Mouse (Mus musculus) v-Abl transformed pro-B cells (cell line): ENCODE results near the gene Pdap1.

ENCODE experiments used
- in situ Hi-C, 2 experiments: fragments of 400-800 bp; cut with MboI; formaldehyde crosslinking; loops; one replicate each; pipeline ENCODE4 v1.15.1; 2025; ENCODE audit not compliant: unreplicated experiment in 2 of 2

Gene Pdap1

DNA sequence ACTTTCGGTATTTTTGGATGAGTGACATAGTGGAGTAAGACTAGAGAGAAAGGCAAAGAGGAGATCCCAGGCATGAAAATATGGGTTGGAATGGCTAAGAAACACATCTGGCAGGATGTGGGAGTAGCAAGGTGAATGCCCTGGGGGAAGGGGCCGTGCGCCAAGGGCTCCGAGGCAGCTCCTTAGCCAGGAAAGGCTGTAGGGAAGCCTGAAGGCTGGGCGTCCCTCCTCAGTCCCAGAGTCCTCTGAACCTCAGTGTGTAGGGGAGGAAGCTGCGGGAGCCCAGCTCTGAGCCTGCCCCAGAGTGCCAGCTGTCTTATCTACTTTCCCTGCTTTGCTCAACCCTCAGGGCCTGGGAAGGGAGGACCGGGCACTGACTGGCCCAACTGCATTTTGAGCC lies 19.1 kb downstream of the Pdap1 start:
- in situ Hi-C loops: loop anchor here (25.0 kb wide), 2 partner anchors 1091 to 1109 kb away; partner anchors contain the start of genes Ccz1 (in 2 of the 2) and Rnf6 (in 1 of the 2)

DNA sequence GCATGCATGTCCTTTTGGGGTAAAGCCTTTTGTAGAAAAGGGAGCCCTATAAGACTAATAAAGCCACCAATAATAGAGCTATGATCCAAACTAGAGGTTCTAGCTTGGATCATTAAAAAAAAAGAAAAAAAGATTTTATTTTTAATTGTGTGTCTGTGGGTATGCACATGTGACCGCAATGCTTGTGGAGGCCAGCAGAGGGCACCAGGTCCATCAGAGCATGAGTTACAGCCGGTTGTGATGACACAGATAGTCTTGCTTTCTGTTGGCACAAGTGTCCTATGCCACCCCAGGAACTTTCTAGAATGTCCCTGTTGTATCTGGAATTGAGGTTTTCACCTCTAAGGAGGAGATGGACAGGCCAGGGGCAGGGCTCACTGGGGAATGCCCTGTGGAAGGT lies 20.7 kb downstream of the Pdap1 start:
- in situ Hi-C loops: loop anchor here (25.0 kb wide), 2 partner anchors 1093 to 1107 kb away; partner anchors contain the start of genes Ccz1 (in 2 of the 2) and Rnf6 (in 1 of the 2)

DNA sequence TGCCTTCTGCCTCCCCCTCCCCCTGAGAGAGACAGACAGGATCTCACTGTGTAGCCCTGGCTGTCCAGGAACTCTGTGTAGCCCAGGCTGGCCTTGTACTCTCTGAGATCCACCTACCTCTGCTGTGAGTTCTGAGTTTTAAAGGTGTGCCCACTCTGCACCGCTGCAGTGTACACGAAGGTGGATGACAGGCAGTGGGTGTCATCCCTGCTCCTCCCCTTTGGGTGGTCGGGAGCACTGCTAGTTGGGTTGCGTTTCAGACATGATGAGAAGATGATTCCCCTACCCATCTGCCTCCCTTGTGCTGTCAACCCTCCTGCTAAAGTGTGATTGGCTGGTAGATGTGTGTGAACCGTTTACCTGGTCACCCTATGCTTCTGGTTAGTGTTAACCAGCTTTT lies 21.6 kb downstream of the Pdap1 start:
- in situ Hi-C loops: loop anchor here (25.0 kb wide), 2 partner anchors 1094 to 1106 kb away; partner anchors contain the start of genes Ccz1 (in 2 of the 2) and Rnf6 (in 1 of the 2)

DNA sequence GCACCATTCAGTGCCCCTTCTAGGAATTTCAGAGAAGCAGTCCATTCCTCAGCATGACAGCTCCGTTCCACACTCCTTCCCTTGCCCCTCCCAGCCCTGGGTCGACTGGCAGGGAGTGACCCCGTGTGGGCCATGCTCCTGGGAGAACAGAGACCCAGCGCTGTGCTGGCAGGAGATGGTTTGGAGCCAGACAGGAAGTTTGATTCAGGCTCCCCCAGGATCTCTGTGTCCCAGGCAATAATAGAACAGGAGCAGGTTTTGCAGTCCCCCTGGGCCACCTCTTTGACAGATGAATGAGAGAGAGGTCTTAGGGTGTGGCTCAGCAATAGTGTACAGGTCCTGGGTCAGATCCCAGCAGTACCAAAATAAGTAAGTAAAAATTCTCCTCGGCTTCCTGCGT lies 22.0 kb downstream of the Pdap1 start:
- in situ Hi-C loops: loop anchor here (25.0 kb wide), 2 partner anchors 1094 to 1106 kb away; partner anchors contain the start of genes Ccz1 (in 2 of the 2) and Rnf6 (in 1 of the 2)

DNA sequence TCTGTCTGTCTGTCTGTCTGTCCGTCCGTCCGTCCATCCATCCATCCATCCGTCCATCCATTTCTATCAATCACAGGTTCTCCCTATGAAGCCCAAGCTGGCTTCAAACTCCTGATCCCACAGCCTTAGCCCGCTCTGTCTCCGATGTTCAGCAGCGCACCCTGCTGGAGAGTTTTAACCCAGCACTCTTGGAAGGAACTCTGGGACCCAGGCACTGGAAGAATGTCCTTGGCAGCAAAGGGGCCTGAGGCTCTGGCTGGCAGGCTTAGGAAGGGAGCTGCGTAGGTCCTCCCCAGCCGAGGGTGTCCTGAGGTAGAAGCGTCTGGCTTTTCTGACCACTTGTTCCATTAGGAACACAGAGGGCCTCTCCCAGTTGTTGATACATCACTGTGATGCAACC lies 23.1 kb downstream of the Pdap1 start:
- in situ Hi-C loops: loop anchor here (25.0 kb wide), 2 partner anchors 1095 to 1105 kb away; partner anchors contain the start of genes Ccz1 (in 2 of the 2) and Rnf6 (in 1 of the 2)

DNA sequence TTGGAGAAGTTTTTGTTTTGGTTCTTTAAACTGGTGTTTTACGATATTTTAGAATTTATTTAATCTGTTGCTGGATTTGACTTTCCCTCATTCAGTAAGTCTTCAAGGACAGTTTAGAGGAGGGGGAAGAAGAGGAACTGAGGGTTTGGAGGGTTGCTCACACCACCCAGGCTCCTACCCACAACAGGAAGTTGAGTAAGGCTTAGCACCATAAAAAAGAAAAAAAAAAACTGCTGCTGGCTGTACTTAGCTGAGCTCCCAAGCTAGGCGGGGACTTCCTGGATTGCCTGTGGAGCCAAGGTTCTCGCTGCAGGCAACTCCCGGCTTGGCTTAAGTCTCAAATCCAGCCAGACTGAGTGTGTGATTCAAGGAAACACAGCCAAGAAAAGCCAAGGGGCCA lies 23.7 kb downstream of the Pdap1 start:
- in situ Hi-C loops: loop anchor here (25.0 kb wide), 2 partner anchors 1096 to 1104 kb away; partner anchors contain the start of genes Ccz1 (in 2 of the 2) and Rnf6 (in 1 of the 2)

DNA sequence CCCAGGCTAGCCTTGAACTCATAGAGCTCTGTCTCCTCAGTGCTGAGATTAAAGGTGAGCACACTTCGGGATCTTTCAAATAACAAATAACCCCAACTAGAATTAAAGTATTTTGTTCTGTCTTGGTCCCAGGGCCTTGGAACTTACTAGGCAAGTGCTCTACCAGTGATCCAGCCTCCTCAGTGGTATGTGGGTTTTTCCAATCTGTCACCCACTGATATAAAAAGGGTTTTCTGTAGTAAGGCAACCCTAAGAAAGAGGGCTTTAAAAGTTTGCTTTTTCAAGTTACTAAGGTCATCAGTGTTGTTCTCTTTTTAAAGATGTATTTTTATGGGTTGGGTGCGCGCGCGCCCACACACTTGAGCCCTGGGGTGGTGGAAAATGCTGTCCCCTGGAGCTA lies 24.3 kb downstream of the Pdap1 start:
- in situ Hi-C loops: loop anchor here (25.0 kb wide), 2 partner anchors 1097 to 1103 kb away; partner anchors contain the start of genes Ccz1 (in 2 of the 2) and Rnf6 (in 1 of the 2)

DNA sequence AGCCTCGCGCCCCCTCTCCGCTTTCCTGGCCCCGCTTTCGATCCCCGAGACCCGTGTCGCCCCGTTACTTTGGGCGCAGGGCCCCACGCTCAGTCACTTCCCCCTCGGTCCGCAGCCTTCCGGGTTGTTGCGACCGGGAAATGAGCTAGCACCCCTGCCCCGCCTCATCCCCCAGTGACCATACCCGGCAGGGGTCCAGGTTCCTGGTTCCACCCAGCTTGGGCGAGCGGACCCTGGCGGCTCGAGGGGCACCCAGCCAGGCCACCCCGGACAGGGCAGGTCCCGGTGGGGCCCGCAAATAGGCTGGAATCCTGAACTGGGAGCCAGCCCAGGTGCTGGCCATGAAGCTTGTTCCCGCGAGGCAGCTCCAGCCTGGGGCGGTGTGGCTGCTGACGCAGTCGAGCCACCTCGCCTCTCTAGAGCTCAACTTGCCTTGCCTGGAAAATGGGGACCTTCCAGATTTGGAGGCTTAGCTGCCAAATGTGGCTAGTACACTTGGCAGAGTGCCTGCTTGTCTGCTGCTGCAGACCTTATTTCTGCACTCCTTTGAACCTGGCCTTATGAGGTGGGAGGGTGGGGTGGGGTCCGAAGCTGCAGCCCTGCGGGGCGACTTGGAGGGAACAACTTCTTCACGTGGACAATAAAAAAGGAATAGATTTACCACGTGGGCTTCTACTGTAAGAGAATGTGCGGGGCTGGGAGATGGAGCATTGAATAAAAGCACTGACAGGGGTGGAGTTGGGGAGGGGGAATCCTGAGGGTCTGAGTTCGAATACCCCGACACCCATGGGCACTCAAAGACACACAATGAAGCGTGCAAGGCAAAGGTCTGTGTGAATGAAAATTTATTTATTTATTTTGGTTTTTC lies 25.2 kb downstream of the Pdap1 start:
- in situ Hi-C loops: loop anchor here (25.0 kb wide), 2 partner anchors 1097 to 1103 kb away; partner anchors contain the start of genes Ccz1 (in 2 of the 2) and Rnf6 (in 1 of the 2)

DNA sequence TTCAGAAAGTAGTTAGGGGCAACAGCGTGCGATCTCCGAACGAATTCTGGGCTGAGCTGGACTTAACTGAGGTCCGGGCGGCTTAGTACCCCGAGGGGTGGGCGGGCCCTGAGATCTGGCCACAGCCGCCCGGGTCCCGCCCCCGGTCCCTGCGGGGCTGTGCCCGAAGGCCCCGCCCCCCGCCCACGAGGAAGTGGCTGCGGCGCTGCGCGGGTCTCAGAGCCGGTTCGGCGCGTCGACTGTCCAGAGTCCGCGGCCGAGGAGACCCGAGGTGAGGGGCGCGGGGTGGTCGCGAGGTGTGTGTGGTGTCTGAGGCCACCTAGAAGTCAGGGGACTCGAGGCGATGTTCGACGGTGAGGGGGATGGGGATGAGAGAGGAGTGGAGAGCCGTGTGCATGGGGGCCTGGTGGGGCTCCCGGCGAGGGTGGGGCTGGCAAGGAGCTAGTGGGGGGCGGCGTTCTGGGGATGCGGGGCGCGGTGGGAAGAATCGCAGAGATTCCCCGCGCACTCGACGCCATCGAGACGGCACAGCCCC lies 25.9 kb downstream of the Pdap1 start, which contains the start of gene Arpc1b:
Arpc1b (plus strand) TSS at position 145 of the 535 bp plus-strand sequence.
- in situ Hi-C loops: loop anchor here (25.0 kb wide), 2 partner anchors 1098 to 1102 kb away; partner anchors contain the start of genes Ccz1 (in 2 of the 2) and Rnf6 (in 1 of the 2)

DNA sequence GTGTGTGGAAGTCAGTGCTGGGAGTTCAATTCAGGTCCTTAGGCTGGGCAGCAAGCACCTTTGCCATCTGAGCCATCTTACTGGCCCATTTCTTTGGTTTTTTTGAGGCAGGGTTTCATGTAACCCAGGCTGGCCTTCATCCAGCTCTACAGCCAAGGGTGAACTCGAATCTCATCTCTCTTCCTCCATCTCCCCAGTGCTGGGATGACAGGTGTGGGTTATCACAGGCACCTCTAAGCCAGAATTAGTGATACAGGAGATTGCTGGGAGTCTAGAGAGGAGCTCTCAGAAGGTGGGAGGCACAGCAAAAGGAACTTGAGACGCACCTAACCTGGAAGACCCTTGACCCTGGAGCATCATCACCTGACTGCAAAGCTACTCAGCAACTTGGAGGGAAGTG lies 26.6 kb downstream of the Pdap1 start:
- in situ Hi-C loops: loop anchor here (25.0 kb wide), 2 partner anchors 1099 to 1101 kb away; partner anchors contain the start of genes Ccz1 (in 2 of the 2) and Rnf6 (in 1 of the 2)

DNA sequence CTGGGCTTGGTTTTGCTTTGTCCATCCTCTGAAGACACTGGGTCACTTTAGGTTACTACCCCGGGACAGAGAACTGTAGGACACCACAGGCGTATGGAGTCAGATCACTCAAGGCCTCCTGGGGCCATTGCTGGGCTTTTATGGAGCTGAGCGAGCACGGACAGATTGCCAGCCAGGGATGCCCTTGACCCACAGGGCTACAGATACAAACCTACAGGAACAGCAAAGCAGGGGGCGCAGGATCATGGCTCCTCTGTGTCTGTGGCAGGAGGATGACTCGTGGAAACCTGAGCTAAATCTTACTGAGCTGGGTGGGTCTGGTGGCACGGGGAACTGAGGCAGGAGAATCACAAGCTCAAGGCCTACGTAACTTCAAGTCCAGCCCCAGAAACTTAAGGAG lies 27.5 kb downstream of the Pdap1 start:
- in situ Hi-C loops: loop anchor here (25.0 kb wide), 2 partner anchors 1100 kb away; partner anchors contain the start of genes Ccz1 (in 2 of the 2) and Rnf6 (in 1 of the 2)

DNA sequence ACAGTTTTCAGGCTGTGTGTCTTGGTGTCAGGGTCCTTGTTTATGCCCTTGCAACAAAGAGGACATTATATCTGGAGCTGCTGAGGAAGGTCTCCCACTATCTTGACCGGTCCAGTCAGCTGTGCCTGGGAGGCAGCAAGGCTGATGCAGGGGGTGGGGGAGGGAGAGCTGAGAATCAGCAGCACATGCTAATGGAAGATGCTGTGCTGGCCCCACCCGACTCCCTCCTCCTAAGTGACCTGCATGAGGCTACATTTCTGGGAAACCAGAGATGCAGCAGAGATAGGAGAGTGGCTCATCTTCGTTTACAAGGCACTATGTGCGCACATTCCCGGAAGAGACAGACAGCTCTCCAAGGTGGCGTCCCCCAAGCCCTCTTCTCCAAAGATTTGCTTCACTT lies 29.6 kb downstream of the Pdap1 start:
- in situ Hi-C loops: loop anchor here (25.0 kb wide), 2 partner anchors 1098 to 1102 kb away; partner anchors contain the start of genes Ccz1 (in 2 of the 2) and Rnf6 (in 1 of the 2)

DNA sequence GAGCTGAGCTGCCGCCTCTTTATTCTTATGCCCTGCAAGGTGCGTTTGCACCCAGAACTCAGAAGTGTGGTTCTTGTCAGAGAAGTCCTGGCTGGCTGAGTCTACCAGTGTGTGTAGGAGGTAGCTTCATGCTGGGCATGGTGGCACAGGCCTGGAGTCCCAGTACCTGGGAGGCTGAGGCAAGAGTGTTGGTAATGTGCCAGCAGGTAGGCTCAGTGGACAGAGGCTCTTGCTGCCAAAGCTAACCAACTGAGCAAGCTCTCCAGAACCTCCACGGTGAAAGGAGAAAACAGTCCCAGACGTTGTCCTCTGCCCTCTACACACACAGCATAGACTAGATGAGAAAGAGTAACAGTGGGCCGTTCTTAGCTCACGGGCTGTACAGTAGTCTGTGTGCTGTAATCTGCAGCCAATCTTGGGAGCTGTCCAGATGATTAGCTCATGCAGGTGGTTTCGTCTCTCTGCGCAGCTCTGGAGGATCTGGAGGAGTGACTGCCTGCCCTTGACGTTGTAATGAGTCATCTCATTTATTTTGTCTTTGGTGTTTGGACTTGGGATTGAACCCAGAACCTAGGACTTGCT lies 34.3 kb downstream of the Pdap1 start:
- in situ Hi-C loops: loop anchor here (25.0 kb wide), 2 partner anchors 1093 to 1107 kb away; partner anchors contain the start of genes Ccz1 (in 2 of the 2) and Rnf6 (in 1 of the 2)

DNA sequence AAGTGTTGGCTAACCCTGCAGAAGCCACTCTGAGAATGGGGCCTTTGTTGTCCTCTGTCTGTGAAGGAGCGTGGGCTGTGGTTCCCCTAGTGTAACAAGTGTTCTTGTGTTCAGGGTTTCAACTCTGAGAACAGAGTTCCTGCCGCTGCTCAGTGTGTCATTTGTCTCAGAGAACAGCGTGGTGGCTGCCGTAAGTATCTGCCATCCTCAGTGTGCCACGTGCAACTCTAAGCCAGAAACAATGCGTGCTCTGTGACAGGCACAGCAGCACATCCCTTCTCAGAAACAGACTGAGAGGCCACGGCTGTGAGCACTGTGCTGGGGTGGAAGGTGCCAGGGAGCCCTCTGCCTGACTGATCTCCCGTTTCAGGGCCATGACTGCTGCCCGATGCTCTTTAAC lies 35.7 kb downstream of the Pdap1 start:
- in situ Hi-C loops: loop anchor here (25.0 kb wide), 2 partner anchors 1092 to 1108 kb away; partner anchors contain the start of genes Ccz1 (in 2 of the 2) and Rnf6 (in 1 of the 2)

DNA sequence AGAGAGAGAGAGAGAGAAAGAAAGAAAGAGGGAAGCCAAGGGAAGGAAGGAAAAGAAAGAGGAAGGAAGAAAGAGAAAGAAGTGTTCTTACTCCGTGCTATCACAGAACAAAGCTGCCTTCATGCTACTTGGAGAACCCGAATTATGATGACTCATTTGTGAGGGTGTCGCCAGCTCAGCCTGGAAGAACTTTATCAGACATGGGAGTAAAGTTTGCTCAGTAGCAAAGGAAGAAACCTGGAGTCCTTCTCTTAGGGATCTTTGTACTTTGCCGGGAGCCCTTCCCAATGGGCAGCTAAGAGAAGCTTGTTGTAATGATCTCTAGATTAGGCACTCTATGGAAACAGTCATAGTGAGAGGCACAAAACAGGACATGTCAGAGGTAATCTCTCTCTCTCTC lies 37.3 kb downstream of the Pdap1 start:
- in situ Hi-C loops: loop anchor here (25.0 kb wide), 2 partner anchors 1090 to 1110 kb away; partner anchors contain the start of genes Ccz1 (in 2 of the 2) and Rnf6 (in 1 of the 2)

DNA sequence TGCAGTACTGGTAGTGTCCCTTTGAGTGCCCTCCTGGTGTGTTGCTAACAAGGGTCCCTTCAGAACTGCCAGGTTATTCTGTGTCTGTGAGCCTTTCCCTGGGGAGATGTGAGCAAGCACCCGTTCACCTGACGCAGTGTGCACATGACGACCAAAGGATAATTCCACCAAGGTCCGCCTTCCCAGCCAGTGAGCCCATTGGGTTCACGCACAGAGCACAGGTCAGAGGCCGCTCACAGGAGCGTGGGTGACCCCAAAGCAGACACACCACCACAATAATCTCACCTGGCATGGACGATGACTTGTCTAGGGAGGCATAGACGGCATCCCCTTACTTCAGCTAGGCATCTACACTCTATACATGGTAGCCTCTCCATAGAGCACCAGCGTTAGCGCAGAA lies 38.6 kb downstream of the Pdap1 start:
- in situ Hi-C loops: loop anchor here (25.0 kb wide), 2 partner anchors 1089 to 1111 kb away; partner anchors contain the start of genes Ccz1 (in 2 of the 2) and Rnf6 (in 1 of the 2)

DNA sequence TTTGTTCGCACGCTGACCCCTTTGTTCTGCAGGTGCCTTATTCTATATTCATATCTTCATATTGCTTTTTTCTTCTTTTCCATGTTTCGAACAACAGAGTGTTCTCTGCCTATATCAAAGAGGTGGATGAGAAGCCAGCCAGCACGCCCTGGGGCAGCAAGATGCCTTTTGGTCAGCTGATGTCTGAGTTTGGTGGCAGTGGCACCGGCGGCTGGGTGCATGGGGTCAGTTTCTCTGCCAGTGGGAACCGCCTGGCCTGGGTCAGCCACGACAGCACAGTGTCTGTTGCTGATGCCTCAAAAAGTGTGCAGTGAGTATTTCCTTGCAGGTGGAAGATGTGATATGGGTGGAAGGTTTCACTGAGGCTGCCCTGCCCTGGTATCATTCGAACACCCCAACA lies 39.1 kb downstream of the Pdap1 start:
- in situ Hi-C loops: loop anchor here (25.0 kb wide), 2 partner anchors 1089 to 1111 kb away; partner anchors contain the start of genes Ccz1 (in 2 of the 2) and Rnf6 (in 1 of the 2)

DNA sequence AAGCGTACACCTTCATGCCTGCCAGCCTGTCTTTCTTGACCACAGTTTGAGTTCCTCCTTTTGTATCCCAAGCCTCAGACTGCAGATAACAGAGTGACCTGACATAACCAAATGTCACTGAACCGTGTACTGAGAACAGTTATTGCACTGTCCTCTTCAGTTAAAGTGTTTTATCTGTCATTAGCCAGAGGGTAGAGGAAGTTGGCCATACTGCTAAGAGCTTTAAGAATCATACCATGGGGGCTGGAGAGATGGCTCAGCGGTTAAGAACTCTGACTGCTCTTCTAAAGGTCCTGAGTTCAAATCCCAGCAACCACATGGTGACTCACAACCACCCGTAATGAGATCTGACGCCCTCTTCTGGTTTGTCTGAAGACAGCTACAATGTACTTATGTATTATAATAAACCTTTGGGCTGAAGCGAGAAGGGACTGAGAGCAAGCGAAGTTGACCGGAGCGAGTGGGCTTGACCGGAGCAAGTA lies 41.7 kb downstream of the Pdap1 start:
- in situ Hi-C loops: no loop called here

DNA sequence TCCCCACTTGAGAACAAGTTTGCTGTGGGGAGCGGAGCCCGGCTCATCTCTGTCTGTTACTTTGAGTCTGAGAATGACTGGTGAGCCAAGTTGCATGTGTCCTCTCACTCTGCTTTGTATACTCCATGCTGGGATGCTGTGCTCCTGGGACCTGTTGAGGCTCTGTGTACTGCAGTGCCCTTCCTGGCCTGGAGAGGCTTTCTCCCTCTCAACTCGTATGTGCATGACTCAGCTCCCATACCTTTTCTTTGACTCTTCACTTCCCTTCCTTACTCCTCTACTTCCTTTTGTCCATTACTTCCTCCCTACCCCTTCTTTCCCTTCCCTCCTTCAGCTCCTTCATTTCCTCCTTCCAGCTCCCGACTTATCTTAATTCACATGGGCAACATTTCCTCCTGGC lies 43.8 kb downstream of the Pdap1 start:
- in situ Hi-C loops: no loop called here
